Mouse (Mus musculus): Measurements from ENCODE around the gene Spef1. TPM values are rescaled to one million over a fixed set of nuclear protein-coding genes. Genes with fewer than 3 reads are reported as not detected.

Gene Spef1
- total and polyA plus RNA-seq, 2 experiments from 2014 or later = 9.7 to 26.2 TPM

- peak overlapping the region; percentile 84; the same call in 1 of the 2 replicates for H3K27ac ChIP-seq (ENCODE audit: low read depth, low read length)
- H3K4me2 ChIP-seq (ENCODE audit: low read depth) = peak overlapping the region; percentile 64
- H3K4me1 ChIP-seq (ENCODE audit: insufficient read depth) = 0 out of 2 replicates have a peak, but pooled peaks cover 9% of the 10 kb centered on the region
- no peak for TF ChIP-seq CTCF (IDR thresholded peaks at IDR 0.05; ENCODE audit: low read depth)
- no peaks in the 10 kb centered on the region for H3K27me3 ChIP-seq (ENCODE audit: insufficient read depth, low read length)
- WGBS = 61% methylated on average over 9 of the region's 9 CpGs
- H3K4me3 ChIP-seq (ENCODE audit: low read depth, low read length) = peak overlapping the region; percentile 58
- peak overlapping the region; percentile 69 for H3K9ac ChIP-seq
- no peaks in the 10 kb centered on the region for H3K9me3 ChIP-seq (ENCODE audit: low read length)
- DNase-seq = no peak
- ATAC-seq = no peak
- peaks cover 11% of the 10 kb centered on the region; the same call in 1 of the 2 replicates for H3K36me3 ChIP-seq (ENCODE audit: insufficient read depth)
These were observed 24.0 kb upstream of the Spef1 start for GRCm38 (mm10) chr2:131211026-131211615.

GRCm38 (mm10) chr2:131209969-131210792 lies 23.1 kb upstream of the Spef1 start:
- Histone ChIP-seq H3K27me3 (ENCODE audit: insufficient read depth, low read length) (no peaks in the 10 kb centered on the region), H3K9me3 (ENCODE audit: low read length) (no peaks in the 10 kb centered on the region), H3K36me3 (ENCODE audit: insufficient read depth) (peaks cover 11% of the 10 kb centered on the region; the same call in 1 of the 2 replicates), H3K27ac (ENCODE audit: low read depth, low read length) (peak overlapping the region; percentile 84), H3K4me1 (ENCODE audit: insufficient read depth) (0 out of 2 replicates have a peak, but pooled peaks cover 9% of the 10 kb centered on the region), H3K4me2 (ENCODE audit: low read depth) (peak overlapping the region; percentile 64), H3K9ac (peak overlapping the region; percentile 69), H3K4me3 (ENCODE audit: low read depth, low read length) (peak overlapping the region; percentile 58)
- under 1% methylated on average over 50 of the region's 50 CpGs for WGBS
- peak; percentile 98 for ATAC-seq
- peak; percentile 99 for TF ChIP-seq CTCF (IDR thresholded peaks at IDR 0.05; ENCODE audit: low read depth)
- DNase-seq = peak; percentile 95

- ATAC-seq (peak; percentile 1), DNase-seq (no peak)
- Histone ChIP-seq H3K9ac (peak overlapping the region; percentile 69), H3K4me2 (ENCODE audit: low read depth) (peak overlapping the region; percentile 64), H3K36me3 (ENCODE audit: insufficient read depth) (peaks cover 7% of the 10 kb centered on the region; the same call in 1 of the 2 replicates), H3K9me3 (ENCODE audit: low read length) (no peaks in the 10 kb centered on the region), H3K27me3 (ENCODE audit: insufficient read depth, low read length) (no peaks in the 10 kb centered on the region), H3K27ac (ENCODE audit: low read depth, low read length) (peak overlapping the region; percentile 84), H3K4me1 (ENCODE audit: insufficient read depth) (0 out of 2 replicates have a peak, but pooled peaks cover 9% of the 10 kb centered on the region), H3K4me3 (ENCODE audit: low read depth, low read length) (peak overlapping the region; percentile 58; the same call in 1 of the 2 replicates)
- 72% methylated on average over 4 of the region's 4 CpGs for WGBS
- TF ChIP-seq CTCF (IDR thresholded peaks at IDR 0.05; ENCODE audit: low read depth) = no peak
These were observed 22.2 kb upstream of the Spef1 start for GRCm38 (mm10) chr2:131209125-131209795.

- no peak overlapping the region for H3K9ac ChIP-seq
- no peak for TF ChIP-seq CTCF (IDR thresholded peaks at IDR 0.05; ENCODE audit: low read depth)
- H3K36me3 ChIP-seq (ENCODE audit: insufficient read depth) = peaks cover 7% of the 10 kb centered on the region; the same call in 1 of the 2 replicates
- DNase-seq = no peak
- no peaks in the 10 kb centered on the region for H3K9me3 ChIP-seq (ENCODE audit: low read length)
- no peaks in the 10 kb centered on the region for H3K27me3 ChIP-seq (ENCODE audit: insufficient read depth, low read length)
- no peak overlapping the region for H3K4me2 ChIP-seq (ENCODE audit: low read depth)
- 97% methylated on average over 2 of the region's 2 CpGs for WGBS
- H3K4me1 ChIP-seq (ENCODE audit: insufficient read depth) = 0 out of 2 replicates have a peak, but pooled peaks cover 9% of the 10 kb centered on the region
- H3K27ac ChIP-seq (ENCODE audit: low read depth, low read length) = no peak overlapping the region
- ATAC-seq = no peak
- no peak overlapping the region for H3K4me3 ChIP-seq (ENCODE audit: low read depth, low read length)
These were observed 21.3 kb upstream of the Spef1 start for GRCm38 (mm10) chr2:131208356-131208755.

- H3K4me1 ChIP-seq (ENCODE audit: insufficient read depth) = 0 out of 2 replicates have a peak, but pooled peaks cover 9% of the 10 kb centered on the region
- TF ChIP-seq CTCF (IDR thresholded peaks at IDR 0.05; ENCODE audit: low read depth) = no peak
- no peak within 1 kb of the TSS for H3K4me3 ChIP-seq (ENCODE audit: low read depth, low read length)
- no peak within 1 kb of the TSS for H3K27ac ChIP-seq (ENCODE audit: low read depth, low read length)
- H3K36me3 ChIP-seq (ENCODE audit: insufficient read depth) = no peaks in the 10 kb centered on the region
- ATAC-seq (no peak), DNase-seq (no peak)
- H3K9me3 ChIP-seq (ENCODE audit: low read length) = no peaks in the 10 kb centered on the region
- H3K9ac ChIP-seq = no peak within 1 kb of the TSS
- 82% methylated on average over 4 of the region's 4 CpGs for WGBS
- H3K27me3 ChIP-seq (ENCODE audit: insufficient read depth, low read length) = no peaks in the 10 kb centered on the region
- H3K4me2 ChIP-seq (ENCODE audit: low read depth) = no peak within 1 kb of the TSS
These were observed 19.7 kb upstream of the Spef1 start, which contains the start of gene Ap5s1 for GRCm38 (mm10) chr2:131206778-131207177. Gene Ap5s1, plus strand, starts transcription at chr2:131207078.

GRCm38 (mm10) chr2:131205521-131206182 lies 18.6 kb upstream of the Spef1 start:
- Histone ChIP-seq H3K9ac (no peak overlapping the region), H3K36me3 (ENCODE audit: insufficient read depth) (no peaks in the 10 kb centered on the region), H3K27me3 (ENCODE audit: insufficient read depth, low read length) (no peaks in the 10 kb centered on the region), H3K4me2 (ENCODE audit: low read depth) (no peak overlapping the region), H3K9me3 (ENCODE audit: low read length) (no peaks in the 10 kb centered on the region), H3K4me1 (ENCODE audit: insufficient read depth) (0 out of 2 replicates have a peak, but pooled peaks cover 3% of the 10 kb centered on the region), H3K27ac (ENCODE audit: low read depth, low read length) (no peak overlapping the region), H3K4me3 (ENCODE audit: low read depth, low read length) (no peak overlapping the region)
- no peak for TF ChIP-seq CTCF (IDR thresholded peaks at IDR 0.05; ENCODE audit: low read depth)
- 91% methylated on average over 8 of the region's 8 CpGs for WGBS
- ATAC-seq = no peak
- DNase-seq = no peak
